Mouse (Mus musculus): ENCODE results near the gene Trak1.

DNA sequence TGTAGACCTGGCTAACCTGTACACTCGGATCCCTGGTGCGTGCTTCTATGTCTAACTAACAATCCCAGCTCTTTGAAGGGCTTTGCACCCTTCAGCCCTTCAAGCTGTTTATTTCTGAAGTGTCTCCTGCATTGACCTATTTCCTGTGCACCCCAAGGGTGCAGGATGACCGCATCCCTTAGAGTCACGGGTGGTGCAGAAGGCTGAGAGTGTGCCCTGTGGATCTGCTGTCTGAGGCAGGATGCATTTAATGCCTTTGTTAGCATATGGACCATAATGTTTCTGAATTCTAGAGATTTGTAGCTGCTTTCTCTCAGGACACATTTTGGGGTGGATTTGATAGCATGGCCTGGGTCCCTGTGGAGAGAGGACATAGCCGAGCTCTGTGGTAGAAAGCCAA lies 129.6 kb downstream of the Trak1 start:
- TF ChIP-seq CTCF (IDR thresholded peaks at IDR 0.05; ENCODE audit: borderline replicate concordance, insufficient read depth, low read depth, low read length), result no peak
- no peak for TF ChIP-seq POLR2A (IDR thresholded peaks at IDR 0.05; ENCODE audit: borderline replicate concordance, insufficient read depth, low read length)

All from cerebellum, adult 2 months (tissue).